Mouse (Mus musculus) liver (tissue): ENCODE results near the gene Slc16a6.

Experiments
- DNase-seq: peaks from one replicate; pipeline ENCODE4 v3.0.0-alpha.2; 2020; ENCODE audit warnings: mixed read lengths

Gene Slc16a6

GRCm38 (mm10) chr11:109410197-109410980 lies 63.0 kb downstream of the Slc16a6 start:
- DNase-seq: no peak

GRCm38 (mm10) chr11:109406431-109406830 lies 67.0 kb downstream of the Slc16a6 start:
- DNase-seq: no peak
